In genomic region chr5:137501709-137502666, GRCm38 (mm10) we compare ENCODE assay signal across 8 mouse cellular contexts. TPM values are rescaled to one million over a fixed set of nuclear protein-coding genes. Genes with fewer than 3 reads are reported as not detected.
A peak's percentile ranks its signal among the peaks of the same experiment; 100 is the strongest.
DNase-seq lines count a peak whose midpoint lies in the region; ATAC-seq lines count a peak whose summit lies in the region.

Gene Pop7 (minus strand): TSS chr5:137502518.

- peak; percentile 100 for DNase-seq in R1 (ENCODE audit: low read depth, low spot score)
- peak; percentile 99 to 100 for DNase-seq in cerebellum, postnatal 25 days
- peak; percentile 99 to 100 for DNase-seq in frontal cortex, postnatal 25 days (ENCODE audit: low spot score in 2 of 2)
- peak; percentile 100 for DNase-seq in hindbrain, embryonic 14.5 days (ENCODE audit: low spot score)
- peak; percentile 99 for DNase-seq in layer of hippocampus, postnatal 36 days
- peak; percentile 100 for DNase-seq in lung, postnatal 36 days
- peak; percentile 100 for DNase-seq in retina, postnatal 1 day
- peak; percentile 100 for DNase-seq in urinary bladder, adult 18-20 months (ENCODE audit: low spot score in 2 of 2)

- peaks cover 14% of the 10 kb centered on the region for H3K4me1 ChIP-seq in hindbrain, embryonic 14.5 days (replicated peaks; ENCODE audit: control insufficient read depth, insufficient read depth, low read length)

- peak within 1 kb of the TSS; percentile 83 for H3K4me2 ChIP-seq in hindbrain, embryonic 14.5 days (replicated peaks)

- 2% methylated on average over 64 of the region's 64 CpGs for WGBS in hindbrain, embryonic 14.5 days

- peak; percentile 96 for ATAC-seq in hindbrain, embryonic 14.5 days (ENCODE audit: low FRiP score)

- H3K9ac ChIP-seq in hindbrain, embryonic 14.5 days, result peak within 1 kb of the TSS; percentile 71

- peaks cover 9% of the 10 kb centered on the region; the same call in 1 of the 2 replicates for H3K36me3 ChIP-seq in hindbrain, embryonic 14.5 days (replicated peaks; ENCODE audit: control insufficient read depth, insufficient read depth)

- peak within 1 kb of the TSS; percentile 91 for H3K27ac ChIP-seq in hindbrain, embryonic 14.5 days

- no peaks in the 10 kb centered on the region for H3K27me3 ChIP-seq in hindbrain, embryonic 14.5 days (ENCODE audit: control insufficient read depth, insufficient read depth, low read length)

- no peaks in the 10 kb centered on the region for H3K9me3 ChIP-seq in hindbrain, embryonic 14.5 days (ENCODE audit: control insufficient read depth, low read length)

- peak within 1 kb of the TSS; percentile 52 for H3K4me3 ChIP-seq in hindbrain, embryonic 14.5 days (replicated peaks; ENCODE audit: low read length)

RNA-seq across cellular contexts. Expression of gene Pop7, which starts in this region (rescaled TPM):
- 78.4 and 87.3 TPM in 2 replicates for polyA plus RNA-seq in hindbrain, embryonic 14.5 days (2014; fragmentation: Nextera tagmentation; extraction: Ambion mirVana)
- 10 to 100 TPM; 32.5 to 37.0 TPM for total RNA-seq in layer of hippocampus, postnatal 36 days (2021)

Comparison
In these comparisons a context has a peak if more than half of its experiments do, and no peak if none do; other contexts are left out.
1. Peak in every context shown above with its lines: DNase-seq, ATAC-seq, H3K4me3 ChIP-seq and H3K27ac ChIP-seq.